In genomic region chr11:79670411-79670945, GRCm38 (mm10) we compare ENCODE assay signal across 10 mouse cellular contexts.
A peak's percentile ranks its signal among the peaks of the same experiment; 100 is the strongest.
DNase-seq lines count a peak whose midpoint lies in the region; ATAC-seq and TF ChIP-seq lines count a peak whose summit lies in the region.
"Had no signal": no experiment of that assay in that cellular context is flagged by ENCODE, and none has a peak within 500 bp of the region (broad histone marks: within the 10 kb centered on the region; RNA-seq: fewer than 3 reads in every experiment).

No protein-coding gene starts in this region.

- no peaks in the 10 kb centered on the region for H3K27me3 ChIP-seq in forebrain, embryonic 15.5 days
- no peaks in the 10 kb centered on the region for H3K27me3 ChIP-seq in forebrain, postnatal 0 days (ENCODE audit: insufficient read depth, low read length)
- H3K27me3 ChIP-seq in midbrain, embryonic 13.5 days, result no peaks in the 10 kb centered on the region
- no peaks in the 10 kb centered on the region for H3K27me3 ChIP-seq in midbrain, embryonic 11.5 days (ENCODE audit: control insufficient read depth, insufficient read depth, low read length)
- H3K27me3 ChIP-seq in midbrain, embryonic 16.5 days (ENCODE audit: control insufficient read depth, insufficient read depth, low read depth, low read length), result no peaks in the 10 kb centered on the region
- H3K27me3 ChIP-seq in stomach, postnatal 0 days (ENCODE audit: control insufficient read depth, insufficient read depth, low read length), result no peaks in the 10 kb centered on the region

- 0 out of 2 replicates have a peak overlapping the region, but pooled peaks have one; percentile 13 for H3K27ac ChIP-seq in forebrain, embryonic 15.5 days (replicated peaks)
- no peak overlapping the region for H3K27ac ChIP-seq in forebrain, postnatal 0 days (ENCODE audit: low read depth, low read length)
- H3K27ac ChIP-seq in midbrain, embryonic 13.5 days, result 0 out of 2 replicates have a peak overlapping the region, but pooled peaks have one; percentile 11
- no peak overlapping the region for H3K27ac ChIP-seq in midbrain, embryonic 11.5 days (ENCODE audit: low read depth, low read length)
- H3K27ac ChIP-seq in midbrain, embryonic 16.5 days (ENCODE audit: low read length), result peak overlapping the region; percentile 35; the same call in 1 of the 2 replicates
- H3K27ac ChIP-seq in stomach, postnatal 0 days (replicated peaks), result no peak overlapping the region

- H3K9ac ChIP-seq in forebrain, embryonic 15.5 days (replicated peaks), result no peak overlapping the region
- H3K9ac ChIP-seq in forebrain, postnatal 0 days, result no peak overlapping the region
- H3K9ac ChIP-seq in midbrain, embryonic 13.5 days (replicated peaks), result peak overlapping the region; percentile 44; the same call in 1 of the 2 replicates
- no peak overlapping the region for H3K9ac ChIP-seq in midbrain, embryonic 11.5 days (ENCODE audit: low read length)
- no peak overlapping the region for H3K9ac ChIP-seq in midbrain, embryonic 16.5 days (ENCODE audit: low read depth, low read length)
- H3K9ac ChIP-seq in stomach, postnatal 0 days (ENCODE audit: low read length), result no peak overlapping the region

- peaks cover 13% of the 10 kb centered on the region; the same call in 1 of the 2 replicates for H3K4me1 ChIP-seq in forebrain, embryonic 15.5 days
- H3K4me1 ChIP-seq in forebrain, postnatal 0 days (ENCODE audit: insufficient read depth), result peaks cover 4% of the 10 kb centered on the region; the same call in 1 of the 2 replicates
- peaks cover 41% of the 10 kb centered on the region for H3K4me1 ChIP-seq in midbrain, embryonic 13.5 days (replicated peaks)
- peaks cover 5% of the 10 kb centered on the region; the same call in 1 of the 2 replicates for H3K4me1 ChIP-seq in midbrain, embryonic 11.5 days (ENCODE audit: control insufficient read depth, insufficient read depth, low read length)
- H3K4me1 ChIP-seq in midbrain, embryonic 16.5 days (ENCODE audit: control insufficient read depth, insufficient read depth, low read length), result peaks cover 11% of the 10 kb centered on the region
- H3K4me1 ChIP-seq in stomach, postnatal 0 days (replicated peaks; ENCODE audit: control insufficient read depth, insufficient read depth), result no peaks in the 10 kb centered on the region

- no peak for ATAC-seq in forebrain, embryonic 15.5 days (replicated peaks)
- ATAC-seq in forebrain, postnatal 0 days, result no peak
- ATAC-seq in midbrain, embryonic 13.5 days, result no peak
- no peak for ATAC-seq in midbrain, embryonic 11.5 days (ENCODE audit: low FRiP score)
- no peak for ATAC-seq in midbrain, embryonic 16.5 days
- ATAC-seq in stomach, postnatal 0 days (ENCODE audit: low FRiP score, low TSS enrichment), result no peak

- no peak overlapping the region for H3K4me2 ChIP-seq in forebrain, embryonic 15.5 days (replicated peaks)
- H3K4me2 ChIP-seq in forebrain, postnatal 0 days (ENCODE audit: low read depth), result no peak overlapping the region
- H3K4me2 ChIP-seq in midbrain, embryonic 13.5 days (replicated peaks), result no peak overlapping the region
- no peak overlapping the region for H3K4me2 ChIP-seq in midbrain, embryonic 11.5 days
- H3K4me2 ChIP-seq in midbrain, embryonic 16.5 days (ENCODE audit: low read length), result no peak overlapping the region
- no peak overlapping the region for H3K4me2 ChIP-seq in stomach, postnatal 0 days (replicated peaks; ENCODE audit: low read depth)

- H3K9me3 ChIP-seq in forebrain, embryonic 15.5 days, result no peaks in the 10 kb centered on the region
- no peaks in the 10 kb centered on the region for H3K9me3 ChIP-seq in forebrain, postnatal 0 days (ENCODE audit: low read length)
- no peaks in the 10 kb centered on the region for H3K9me3 ChIP-seq in midbrain, embryonic 13.5 days
- no peaks in the 10 kb centered on the region for H3K9me3 ChIP-seq in midbrain, embryonic 11.5 days (ENCODE audit: control insufficient read depth, low read length)
- H3K9me3 ChIP-seq in midbrain, embryonic 16.5 days (replicated peaks; ENCODE audit: control insufficient read depth, low read length, poor library complexity, severe bottlenecking), result no peaks in the 10 kb centered on the region
- no peaks in the 10 kb centered on the region for H3K9me3 ChIP-seq in stomach, postnatal 0 days (ENCODE audit: control insufficient read depth, low read length)

- WGBS in forebrain, embryonic 15.5 days, result 72% methylated on average over 7 of the region's 7 CpGs
- WGBS in forebrain, postnatal 0 days, result 64% methylated on average over 7 of the region's 7 CpGs
- 74% methylated on average over 7 of the region's 7 CpGs for WGBS in midbrain, embryonic 13.5 days
- 73% methylated on average over 7 of the region's 7 CpGs for WGBS in midbrain, embryonic 11.5 days
- WGBS in midbrain, embryonic 16.5 days, result 72% methylated on average over 7 of the region's 7 CpGs
- WGBS in stomach, postnatal 0 days, result 67% methylated on average over 7 of the region's 7 CpGs

- no peaks in the 10 kb centered on the region for H3K36me3 ChIP-seq in forebrain, embryonic 15.5 days
- no peaks in the 10 kb centered on the region for H3K36me3 ChIP-seq in forebrain, postnatal 0 days (ENCODE audit: insufficient read depth)
- no peaks in the 10 kb centered on the region for H3K36me3 ChIP-seq in midbrain, embryonic 13.5 days
- H3K36me3 ChIP-seq in midbrain, embryonic 11.5 days (ENCODE audit: control insufficient read depth, insufficient read depth, low read length), result no peaks in the 10 kb centered on the region
- H3K36me3 ChIP-seq in midbrain, embryonic 16.5 days (ENCODE audit: control insufficient read depth, insufficient read depth, low read length), result no peaks in the 10 kb centered on the region
- no peaks in the 10 kb centered on the region for H3K36me3 ChIP-seq in stomach, postnatal 0 days (ENCODE audit: control insufficient read depth, insufficient read depth, low read length)

- TF ChIP-seq EP300 in stomach, postnatal 0 days (optimal IDR thresholded peaks at IDR 0.05), result no peak

- no peak for TF ChIP-seq CTCF in forebrain, postnatal 0 days (IDR thresholded peaks at IDR 0.05; ENCODE audit: low read depth)
- TF ChIP-seq CTCF in stomach, postnatal 0 days (IDR thresholded peaks at IDR 0.05; ENCODE audit: low read depth), result no peak

- no peak for DNase-seq in forebrain, postnatal 0 days
- no peak for DNase-seq in midbrain, embryonic 11.5 days (ENCODE audit: low spot score, missing footprints)
- DNase-seq in fibroblast of lung, adult 2 months (ENCODE audit: low read depth), result peak; percentile 55
- DNase-seq in stomach, postnatal 0 days (ENCODE audit: low spot score), result no peak
- DNase-seq in heart, adult 11 months, result no peak
- DNase-seq: cerebellum, adult 9-11 months; heart, postnatal 14 days had no signal

- H3K4me3 ChIP-seq in forebrain, embryonic 15.5 days, result no peak overlapping the region
- no peak overlapping the region for H3K4me3 ChIP-seq in forebrain, postnatal 0 days (ENCODE audit: low read depth, low read length)
- no peak overlapping the region for H3K4me3 ChIP-seq in midbrain, embryonic 13.5 days (replicated peaks)
- H3K4me3 ChIP-seq in midbrain, embryonic 11.5 days (ENCODE audit: low read depth, low read length), result no peak overlapping the region
- no peak overlapping the region for H3K4me3 ChIP-seq in midbrain, embryonic 16.5 days (ENCODE audit: low read depth, low read length)
- H3K4me3 ChIP-seq in stomach, postnatal 0 days (ENCODE audit: low read depth, low read length), result no peak overlapping the region

Comparison
In these comparisons a context has a peak if more than half of its experiments do, and no peak if none do; other contexts are left out.
1. H3K27ac ChIP-seq: peak in forebrain, embryonic 15.5 days (single experiment), midbrain, embryonic 13.5 days (single experiment) and midbrain, embryonic 16.5 days (single experiment); none in forebrain, postnatal 0 days (single experiment), midbrain, embryonic 11.5 days (single experiment) and stomach, postnatal 0 days (single experiment).